Mouse (Mus musculus): Measurements from ENCODE around the gene Slitrk2.

Gene Slitrk2

GRCm38 (mm10) chrX:66648911-66649620, at the start of gene Slitrk2:
Slitrk2 (plus strand) TSS chrX:66649318.
- DNase-seq (ENCODE audit: low spot score), result no peak

- no peak for DNase-seq (ENCODE audit: low spot score)
Measured at GRCm38 (mm10) chrX:66605490-66605889, 43.6 kb upstream of the Slitrk2 start.

DNA sequence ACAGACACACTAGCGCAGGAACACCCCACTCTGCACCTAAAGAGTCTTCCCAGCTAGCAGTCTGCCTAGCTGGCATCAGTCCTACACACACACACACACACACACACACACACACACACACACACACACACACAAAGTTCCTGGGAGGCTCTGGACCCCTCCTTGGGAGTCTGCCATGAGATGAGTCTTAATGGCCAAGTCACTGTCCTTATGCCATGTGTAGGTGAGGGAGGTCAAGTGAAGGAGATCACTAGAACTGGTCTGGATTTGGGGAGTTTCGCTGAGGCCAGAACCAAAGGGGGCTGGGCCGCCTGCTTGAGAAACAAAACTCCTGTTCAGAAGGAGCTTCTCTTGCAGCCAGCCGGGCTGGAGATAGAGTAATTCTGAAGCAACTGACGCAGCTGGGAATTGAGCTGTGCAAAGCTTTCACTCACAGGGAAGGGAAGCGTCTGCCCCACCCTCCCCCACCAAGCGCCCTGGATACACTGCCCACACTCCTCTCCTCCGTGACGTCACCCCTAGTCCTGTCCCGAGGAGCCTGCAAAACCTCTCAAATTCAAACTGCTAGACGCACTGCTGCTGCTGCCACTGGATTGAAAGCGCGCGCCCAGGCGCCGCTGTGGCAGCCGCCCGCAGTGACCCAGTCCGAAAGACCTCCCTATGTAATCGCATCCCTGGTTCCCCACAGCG, 3.5 kb downstream of the Slitrk2 start:
- DNase-seq (ENCODE audit: low spot score), result peak; percentile 30

GRCm38 (mm10) chrX:66657365-66657764, 8.2 kb downstream of the Slitrk2 start:
- no peak for DNase-seq (ENCODE audit: low spot score)

GRCm38 (mm10) chrX:66676959-66677358, 27.8 kb downstream of the Slitrk2 start:
- no peak for DNase-seq (ENCODE audit: low spot score)

- no peak for DNase-seq (ENCODE audit: low spot score)
Measured at GRCm38 (mm10) chrX:66678646-66679045, 29.5 kb downstream of the Slitrk2 start.
